Mouse (Mus musculus) spleen, adult 2 months (tissue): ENCODE measurements around the gene Abcc1.

Experiments
- CTCF ChIP-seq: fragments of 200-500 bp; IDR thresholded peaks from 2 replicates; pipeline ENCODE4 v1.5.1; 2011; ENCODE audit warnings: mild to moderate bottlenecking, inconsistent platforms; ENCODE audit not compliant: insufficient read depth, insufficient read length, insufficient replicate concordance; ENCODE audit errors: extremely low read depth
- POLR2A ChIP-seq: fragments of 200-500 bp; IDR thresholded peaks from 2 replicates; pipeline ENCODE4 v1.6.1; 2011; ENCODE audit warnings: low read depth, low read length, inconsistent platforms

GRCm38 (mm10) chr16:14379888-14380287, 18.5 kb downstream of the Abcc1 start:
- no peak for TF ChIP-seq CTCF
- no peak for TF ChIP-seq POLR2A
